Mouse (Mus musculus) G1E (cell line): ENCODE results near the gene Myh9. TPM values are rescaled to one million over a fixed set of nuclear protein-coding genes. Genes with fewer than 3 reads are reported as not detected.

Experiments
- ATAC-seq: 2 replicates; pipeline ENCODE4 v1.8.0; 2016; ENCODE audit warnings: mild to moderate bottlenecking; ENCODE audit not compliant: insufficient number of reproducible peaks, poor library complexity, low FRiP score, severe bottlenecking; ENCODE audit errors: extremely low read depth
- DNase-seq: peaks from one replicate; pipeline ENCODE4 v3.0.0; 2012; ENCODE audit warnings: low spot score
- H3K27me3 ChIP-seq: 2 replicates; pipeline ENCODE4 v1.6.1; 2012; ENCODE audit warnings: mild to moderate bottlenecking, low read length, inconsistent platforms; ENCODE audit not compliant: insufficient read depth
- H3K36me3 ChIP-seq: replicated peaks from 2 replicates; pipeline ENCODE3; 2012; ENCODE audit warnings: mild to moderate bottlenecking, inconsistent platforms
- H3K4me1 ChIP-seq: 2 replicates; pipeline ENCODE4 v1.6.1; 2012; ENCODE audit warnings: low read depth, low read length, inconsistent platforms, mixed read lengths; ENCODE audit not compliant: insufficient read depth
- H3K4me3 ChIP-seq: 2 replicates; pipeline ENCODE4 v1.5.1; 2012; ENCODE audit warnings: low read depth, mild to moderate bottlenecking, inconsistent platforms, low read length, moderate library complexity, mixed read lengths
- H3K9me3 ChIP-seq: replicated peaks from 2 replicates; pipeline ENCODE4 v1.6.1; 2012; ENCODE audit warnings: inconsistent platforms
- CTCF ChIP-seq: IDR thresholded peaks from 2 replicates; pipeline ENCODE4 v1.5.1; 2012; ENCODE audit warnings: low read depth, low read length, inconsistent platforms, mixed read lengths
- GATA1 ChIP-seq: IDR thresholded peaks from 2 replicates; pipeline ENCODE4 v1.6.1; 2012; ENCODE audit warnings: borderline replicate concordance, low read length, inconsistent platforms, mixed read lengths
- GATA2 ChIP-seq: IDR thresholded peaks from 2 replicates; pipeline ENCODE4 v1.6.1; 2012; ENCODE audit warnings: low read depth, low read length, inconsistent platforms, borderline replicate concordance
- POLR2AphosphoS5 ChIP-seq: IDR thresholded peaks from 2 replicates; pipeline ENCODE4 v1.6.1; 2012; ENCODE audit warnings: low read depth, low read length, inconsistent platforms; ENCODE audit not compliant: insufficient replicate concordance
- TAL1 ChIP-seq: conservative IDR thresholded peaks from 2 replicates; pipeline ENCODE4 v1.6.1; 2012; ENCODE audit warnings: low read depth, low read length, inconsistent platforms, mixed read lengths
- polyA plus RNA-seq: library from polyadenylated mRNA; stranded (reverse); fragments of >175 nt; gene quantifications from 2 replicates; pipeline ENCODE4 v1.2.3, GENCODE M21; 2012
- total RNA-seq, 2 experiments: library from RNA; stranded (forward) in 1 of 2; stranded (reverse) in 1 of 2; fragments of 200-1000 nt in 1 of 2; fragments of >200 nt in 1 of 2; fragmentation: Nextera tagmentation in 1 of 2; gene quantifications; 2 replicates each; pipeline ENCODE4 v1.2.3; 2014 to 2017

Myh9 gene
- total and polyA plus RNA-seq, 3 experiments: 132 to 198 (median 171) TPM

GRCm38 (mm10) chr15:77825382-77825781, 16.6 kb downstream of the Myh9 start:
- TF ChIP-seq POLR2AphosphoS5: no peak
- TF ChIP-seq TAL1: no peak
- no peak for TF ChIP-seq CTCF
- TF ChIP-seq GATA2: no peak
- no peak for TF ChIP-seq GATA1
- H3K9me3 ChIP-seq: no peaks in the 10 kb centered on the region
- H3K4me3 ChIP-seq: no peak overlapping the region
- DNase-seq (no peak), ATAC-seq (no peak)
- H3K4me1 ChIP-seq: peaks cover 86% of the 10 kb centered on the region
- H3K27me3 ChIP-seq: no peaks in the 10 kb centered on the region
- peaks cover 88% of the 10 kb centered on the region for H3K36me3 ChIP-seq

DNA sequence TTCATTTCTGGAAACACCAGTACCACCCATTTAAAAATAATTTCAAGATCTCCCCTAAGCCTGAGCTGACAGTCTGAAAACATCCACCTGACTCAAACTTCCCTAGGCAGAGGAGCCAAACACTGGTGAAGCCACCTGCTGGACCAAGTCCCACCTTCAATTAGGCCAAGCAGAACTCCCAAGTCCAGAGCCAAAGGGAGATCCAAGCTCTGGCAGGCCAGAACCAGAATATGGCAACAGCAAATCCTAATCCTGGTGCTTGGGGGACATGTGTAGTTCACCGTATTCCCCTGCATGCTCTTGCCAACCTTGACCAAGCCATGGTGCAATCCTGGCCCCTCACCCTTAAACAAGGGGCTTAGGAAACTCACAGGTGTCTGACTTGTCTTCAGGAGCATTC, 17.7 kb downstream of the Myh9 start:
- TF ChIP-seq CTCF (no peak), GATA2 (no peak), TAL1 (no peak), POLR2AphosphoS5 (no peak), GATA1 (no peak)
- peaks cover 88% of the 10 kb centered on the region for H3K36me3 ChIP-seq
- no peak for DNase-seq
- peaks cover 83% of the 10 kb centered on the region for H3K4me1 ChIP-seq
- no peak for ATAC-seq
- H3K27me3 ChIP-seq: no peaks in the 10 kb centered on the region
- H3K9me3 ChIP-seq: no peaks in the 10 kb centered on the region
- H3K4me3 ChIP-seq: no peak overlapping the region

- no peak for DNase-seq
- TF ChIP-seq POLR2AphosphoS5: no peak
- no peak for TF ChIP-seq GATA2
- TF ChIP-seq CTCF: no peak
- no peak for TF ChIP-seq TAL1
- no peak for TF ChIP-seq GATA1
- H3K36me3 ChIP-seq: peaks cover 89% of the 10 kb centered on the region
- H3K9me3 ChIP-seq: no peaks in the 10 kb centered on the region
- H3K4me1 ChIP-seq: peaks cover 77% of the 10 kb centered on the region
- H3K4me3 ChIP-seq: 0 out of 2 replicates have a peak overlapping the region, but pooled peaks have one; percentile 20
- ATAC-seq: no peak
- no peaks in the 10 kb centered on the region for H3K27me3 ChIP-seq
These were observed 18.3 kb downstream of the Myh9 start for GRCm38 (mm10) chr15:77823634-77824033.

DNA sequence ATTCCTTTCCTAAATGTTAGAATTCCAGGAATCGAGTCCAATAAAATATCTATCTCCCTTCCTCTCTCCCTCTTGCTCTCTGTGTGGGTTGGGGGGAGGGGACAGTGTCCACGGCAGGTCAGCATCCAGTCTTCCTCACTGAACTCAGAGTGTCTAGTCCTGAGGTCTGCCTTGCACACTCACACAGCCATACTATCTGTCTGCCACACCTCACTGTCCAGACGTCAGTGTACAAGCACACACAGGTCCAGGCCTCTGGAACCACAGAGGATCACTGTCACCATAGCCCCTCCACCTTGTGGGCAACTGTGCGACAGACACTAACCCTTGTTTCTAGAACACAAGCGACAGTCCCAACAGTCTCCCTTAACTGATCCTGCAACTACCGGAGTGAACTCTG, 18.8 kb downstream of the Myh9 start:
- Histone ChIP-seq H3K27me3 (no peaks in the 10 kb centered on the region), H3K4me3 (peak overlapping the region; percentile 21; the same call in 1 of the 2 replicates), H3K36me3 (peaks cover 90% of the 10 kb centered on the region), H3K4me1 (peaks cover 74% of the 10 kb centered on the region), H3K9me3 (no peaks in the 10 kb centered on the region)
- no peak for DNase-seq
- no peak for TF ChIP-seq TAL1
- TF ChIP-seq GATA2: no peak
- no peak for TF ChIP-seq GATA1
- no peak for TF ChIP-seq CTCF
- no peak for TF ChIP-seq POLR2AphosphoS5
- no peak; the same call in 1 of the 2 replicates for ATAC-seq

GRCm38 (mm10) chr15:77822671-77823070, 19.3 kb downstream of the Myh9 start:
- H3K36me3 ChIP-seq: peaks cover 90% of the 10 kb centered on the region
- no peak for TF ChIP-seq GATA1
- 0 out of 2 replicates have a peak, but pooled peaks have one; percentile 7 for TF ChIP-seq TAL1
- no peak for ATAC-seq
- H3K4me3 ChIP-seq: no peak overlapping the region
- H3K4me1 ChIP-seq: peaks cover 69% of the 10 kb centered on the region
- no peaks in the 10 kb centered on the region for H3K27me3 ChIP-seq
- H3K9me3 ChIP-seq: no peaks in the 10 kb centered on the region
- no peak for DNase-seq

GRCm38 (mm10) chr15:77822057-77822466, 19.9 kb downstream of the Myh9 start:
- Histone ChIP-seq H3K4me1 (peaks cover 70% of the 10 kb centered on the region), H3K9me3 (no peaks in the 10 kb centered on the region), H3K36me3 (peaks cover 91% of the 10 kb centered on the region), H3K4me3 (no peak overlapping the region), H3K27me3 (no peaks in the 10 kb centered on the region)
- TF ChIP-seq GATA2 (no peak), TAL1 (no peak), POLR2AphosphoS5 (no peak), GATA1 (no peak), CTCF (no peak)
- DNase-seq (no peak), ATAC-seq (no peak)

GRCm38 (mm10) chr15:77821424-77821823, 20.6 kb downstream of the Myh9 start:
- ATAC-seq (no peak), DNase-seq (no peak)
- TF ChIP-seq CTCF (no peak), GATA1 (no peak), GATA2 (no peak), TAL1 (no peak), POLR2AphosphoS5 (no peak)
- Histone ChIP-seq H3K9me3 (no peaks in the 10 kb centered on the region), H3K27me3 (no peaks in the 10 kb centered on the region), H3K36me3 (peaks cover 90% of the 10 kb centered on the region), H3K4me3 (no peak overlapping the region), H3K4me1 (peaks cover 70% of the 10 kb centered on the region)
